Mouse (Mus musculus) liver, embryonic 14.5 days (tissue): ENCODE measurements around the gene Olfr2.

Experiments used
- CTCF ChIP-seq: IDR thresholded peaks from 2 replicates; pipeline ENCODE4 v1.5.1; 2016; ENCODE audit warnings: antibody characterized with exemption, low read depth, control low read depth
- EP300 ChIP-seq: IDR thresholded peaks from 2 replicates; pipeline ENCODE4 v1.6.1; 2016; ENCODE audit warnings: antibody characterized with exemption, low read depth

DNA sequence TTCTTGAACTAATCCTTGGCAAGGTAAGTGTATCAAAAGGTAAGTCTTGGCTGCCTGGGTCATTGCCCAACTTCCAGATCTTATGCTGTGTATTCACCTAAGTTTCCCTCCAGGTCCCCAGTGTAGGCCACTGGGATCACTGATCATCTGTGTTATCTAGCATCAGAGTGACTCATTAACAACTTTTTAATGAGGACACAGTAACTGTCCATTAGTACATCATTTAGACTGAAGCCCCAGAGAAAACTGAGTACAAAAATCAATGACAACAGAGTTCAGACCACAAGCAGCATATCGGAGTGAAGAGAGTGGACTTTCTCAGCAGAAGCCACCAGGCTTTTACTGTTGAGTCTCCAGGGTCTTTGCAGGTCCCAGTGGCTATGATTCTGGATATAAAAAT lies 25.0 kb upstream of the Olfr2 start, which contains the start of gene Olfr713:
- TF ChIP-seq CTCF (no peak), EP300 (no peak)
